Mouse (Mus musculus) limb, embryonic 11.5 days (tissue): Measurements from ENCODE around the gene Xrcc1. TPM values are rescaled to one million over a fixed set of nuclear protein-coding genes. Genes with fewer than 3 reads are reported as not detected.
A peak's percentile ranks its signal among the peaks of the same experiment; 100 is the strongest.

Experiments
- ATAC-seq: fragments of 200-750 bp; cut with Nextera tagmentation; 2 replicates; pipeline ENCODE4 v1.8.0; 2017; ENCODE audit warnings: low read depth; ENCODE audit not compliant: insufficient number of reproducible peaks, low FRiP score, low TSS enrichment
- DNase-seq: peaks from one replicate; pipeline ENCODE4 v3.0.0-alpha.2; 2015; ENCODE audit warnings: low spot score
- H3K27ac ChIP-seq: fragments of 300-500 bp; sonication (generic); replicated peaks from 2 replicates; pipeline ENCODE4 v1.5.1; 2014; ENCODE audit warnings: low read depth, mild to moderate bottlenecking, low read length
- H3K27me3 ChIP-seq: fragments of 300-500 bp; sonication (generic); 2 replicates; pipeline ENCODE4 v1.6.1; 2014; ENCODE audit warnings: mild to moderate bottlenecking, low read length, mixed read lengths; ENCODE audit not compliant: control insufficient read depth, insufficient read depth
- H3K36me3 ChIP-seq: fragments of 300-500 bp; sonication (generic); 2 replicates; pipeline ENCODE4 v1.6.1; 2014; ENCODE audit warnings: mild to moderate bottlenecking, low read length, moderate library complexity, mixed read lengths; ENCODE audit not compliant: control insufficient read depth, insufficient read depth
- H3K4me1 ChIP-seq: fragments of 300-500 bp; sonication (generic); 2 replicates; pipeline ENCODE4 v1.6.1; 2014; ENCODE audit warnings: low read length, mixed read lengths; ENCODE audit not compliant: control insufficient read depth, insufficient read depth
- H3K4me2 ChIP-seq: fragments of 300-500 bp; sonication (generic); 2 replicates; pipeline ENCODE4 v1.6.1; 2014; ENCODE audit warnings: low read depth, mild to moderate bottlenecking, moderate library complexity; ENCODE audit not compliant: severe bottlenecking
- H3K4me3 ChIP-seq: fragments of 300-500 bp; sonication (generic); 2 replicates; pipeline ENCODE4 v1.5.1; 2014; ENCODE audit warnings: low read depth, low read length
- H3K9ac ChIP-seq: fragments of 300-500 bp; sonication (generic); 2 replicates; pipeline ENCODE4 v1.6.1; 2014; ENCODE audit warnings: mild to moderate bottlenecking, low read length
- H3K9me3 ChIP-seq: fragments of 300-500 bp; sonication (generic); 2 replicates; pipeline ENCODE4 v1.6.1; 2016; ENCODE audit warnings: low read length; ENCODE audit not compliant: control insufficient read depth
- WGBS: fragments of 180-500 bp; shearing (Covaris S2); extraction: QIAGEN DNeasy Blood & Tissue Kit; methylation state at CpG from one replicate; pipeline ENCODE4 v1.1.7; 2014; 5-methylcytosine and 5-hydroxymethylcytosine counted together
- polyA plus RNA-seq: library from polyadenylated mRNA; unstranded; fragments of >200 nt; fragmentation: Nextera tagmentation; extraction: Ambion mirVana; gene quantifications from 2 replicates; pipeline ENCODE4 v1.2.1, GENCODE M21; 2014

The Xrcc1 gene
- polyA plus RNA-seq, 1 experiment from 2014 or later, result 141 TPM

DNA sequence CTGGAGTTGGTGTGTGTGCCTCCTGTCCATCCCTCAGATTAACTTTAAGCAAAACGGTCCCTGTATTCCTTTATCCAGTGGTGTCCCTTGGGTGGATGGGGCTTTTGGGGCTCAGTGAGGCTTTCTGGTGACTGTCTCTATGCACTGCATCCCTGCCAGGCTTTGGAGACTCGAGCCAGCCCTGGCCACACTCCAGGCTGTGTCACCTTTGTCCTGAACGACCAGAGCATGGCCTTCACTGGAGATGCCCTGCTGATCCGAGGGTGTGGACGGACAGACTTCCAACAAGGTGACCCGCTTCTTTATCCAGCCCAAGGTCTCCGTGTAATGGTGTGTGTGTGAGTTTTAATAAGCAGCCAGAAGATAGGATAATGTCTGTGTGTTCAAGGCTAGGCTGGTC, 60.0 kb downstream of the Xrcc1 start:
- no peaks in the 10 kb centered on the region; the same call in 1 of the 2 replicates for H3K9me3 ChIP-seq
- 83% methylated on average over 7 of the region's 7 CpGs for WGBS
- peaks cover 8% of the 10 kb centered on the region; the same call in 1 of the 2 replicates for H3K4me1 ChIP-seq
- ATAC-seq, result no peak
- H3K4me3 ChIP-seq, result no peak overlapping the region
- no peak overlapping the region for H3K9ac ChIP-seq
- H3K4me2 ChIP-seq, result no peak overlapping the region
- H3K36me3 ChIP-seq, result no peaks in the 10 kb centered on the region
- H3K27ac ChIP-seq, result no peak overlapping the region
- no peak for DNase-seq
- H3K27me3 ChIP-seq, result peaks cover 19% of the 10 kb centered on the region

DNA sequence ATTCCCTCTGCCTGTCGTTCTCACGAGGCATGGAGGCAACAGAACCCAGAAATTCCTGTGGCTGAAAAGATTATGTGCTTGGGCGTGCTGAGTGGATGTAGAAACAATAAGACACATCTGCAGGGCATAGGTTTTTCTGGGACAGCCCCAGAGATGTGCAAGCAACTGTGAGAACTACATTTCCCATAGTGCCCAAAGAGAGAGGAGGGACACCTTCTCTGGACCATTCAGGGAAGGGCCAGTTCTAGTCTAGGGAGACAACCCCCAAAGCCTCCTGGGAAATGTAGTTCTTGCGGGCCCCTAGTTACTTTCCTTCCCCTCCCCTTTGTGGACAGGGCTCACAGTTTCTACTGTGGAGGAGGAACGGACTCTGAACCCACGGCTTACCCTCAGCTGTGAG, 61.9 kb downstream of the Xrcc1 start:
- Histone ChIP-seq H3K27me3 (peaks cover 37% of the 10 kb centered on the region), H3K9me3 (no peaks in the 10 kb centered on the region; the same call in 1 of the 2 replicates), H3K4me1 (peaks cover 8% of the 10 kb centered on the region; the same call in 1 of the 2 replicates), H3K4me2 (no peak overlapping the region), H3K4me3 (no peak overlapping the region), H3K9ac (no peak overlapping the region), H3K36me3 (no peaks in the 10 kb centered on the region), H3K27ac (no peak overlapping the region)
- DNase-seq (no peak), ATAC-seq (peak; percentile 64; the same call in 1 of the 2 replicates)
- 50% methylated on average over 6 of the region's 6 CpGs for WGBS

DNA sequence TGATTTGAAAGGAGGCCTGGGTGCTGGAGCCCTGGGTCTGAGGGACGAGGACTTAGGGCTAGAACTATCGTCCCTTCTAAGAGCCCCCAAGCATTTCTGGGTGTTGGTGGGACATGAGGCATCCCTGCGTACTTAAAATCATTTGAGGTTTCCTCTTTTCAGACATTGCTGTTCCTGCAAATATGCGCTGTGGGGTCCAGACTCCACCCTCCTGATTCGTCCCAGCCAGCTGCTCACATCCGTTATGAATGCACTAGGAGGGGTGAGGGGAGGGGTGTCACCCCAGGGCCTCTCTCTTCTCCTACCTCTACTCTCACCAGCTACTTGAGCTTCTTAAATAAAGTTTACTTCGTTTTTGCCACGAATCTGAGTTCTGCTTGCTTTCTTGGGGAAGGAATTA, 62.5 kb downstream of the Xrcc1 start:
- DNase-seq (no peak), ATAC-seq (no peak)
- Histone ChIP-seq H3K36me3 (no peaks in the 10 kb centered on the region), H3K4me2 (no peak overlapping the region), H3K27ac (no peak overlapping the region), H3K9ac (no peak overlapping the region), H3K4me1 (peaks cover 8% of the 10 kb centered on the region; the same call in 1 of the 2 replicates), H3K9me3 (no peaks in the 10 kb centered on the region; the same call in 1 of the 2 replicates), H3K27me3 (peaks cover 42% of the 10 kb centered on the region), H3K4me3 (no peak overlapping the region)
- WGBS, result 68% methylated on average over 8 of the region's 8 CpGs

DNA sequence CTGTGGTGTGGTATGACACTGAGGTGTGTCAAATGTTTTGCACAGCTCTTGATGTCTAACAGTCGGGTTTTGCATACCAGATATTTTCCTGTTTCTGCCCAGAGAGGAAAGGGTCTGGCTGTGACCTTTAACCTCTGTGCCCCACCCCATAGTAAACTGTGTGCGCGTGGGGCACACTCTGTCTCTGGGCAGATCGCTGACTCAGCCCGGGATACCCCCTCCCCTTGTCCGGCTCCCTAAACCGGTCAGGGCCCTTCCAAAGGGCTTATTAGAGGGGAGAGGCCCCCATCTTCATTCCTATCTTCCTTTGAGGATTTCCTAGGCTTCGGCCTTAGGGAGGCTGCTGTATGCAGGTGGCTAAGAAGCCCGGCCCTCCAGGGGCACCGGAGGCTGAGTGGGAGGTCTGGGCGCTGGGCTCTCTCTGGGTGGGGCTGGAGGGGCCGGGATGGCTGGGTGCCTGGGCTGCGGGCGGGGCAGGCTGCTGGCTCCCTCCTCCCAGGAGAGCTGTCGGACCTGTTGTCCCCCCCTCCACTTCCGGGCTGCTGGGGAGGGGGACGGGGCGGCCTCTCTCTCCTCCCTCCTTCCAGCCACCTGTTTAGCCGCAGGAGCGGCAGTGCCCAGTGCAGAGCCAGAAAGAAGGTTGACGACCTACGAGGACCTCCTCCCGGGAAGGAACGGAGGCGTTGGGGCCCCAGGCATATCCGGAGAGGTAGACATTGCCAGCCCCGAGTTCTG, 64.2 kb downstream of the Xrcc1 start, which contains the start of gene Phldb3:
Gene Phldb3 (plus strand): TSS at position 620 of the 735 bp plus-strand sequence.
- Histone ChIP-seq H3K36me3 (no peaks in the 10 kb centered on the region), H3K4me3 (peak within 1 kb of the TSS; percentile 26), H3K4me2 (peak within 1 kb of the TSS; percentile 58), H3K27ac (no peak within 1 kb of the TSS), H3K9me3 (no peaks in the 10 kb centered on the region; the same call in 1 of the 2 replicates), H3K4me1 (peaks cover 8% of the 10 kb centered on the region; the same call in 1 of the 2 replicates), H3K9ac (no peak within 1 kb of the TSS), H3K27me3 (peaks cover 43% of the 10 kb centered on the region)
- WGBS, result 2% methylated on average over 27 of the region's 27 CpGs
- DNase-seq (peak; percentile 38), ATAC-seq (peak; percentile 31; the same call in 1 of the 2 replicates)

DNA sequence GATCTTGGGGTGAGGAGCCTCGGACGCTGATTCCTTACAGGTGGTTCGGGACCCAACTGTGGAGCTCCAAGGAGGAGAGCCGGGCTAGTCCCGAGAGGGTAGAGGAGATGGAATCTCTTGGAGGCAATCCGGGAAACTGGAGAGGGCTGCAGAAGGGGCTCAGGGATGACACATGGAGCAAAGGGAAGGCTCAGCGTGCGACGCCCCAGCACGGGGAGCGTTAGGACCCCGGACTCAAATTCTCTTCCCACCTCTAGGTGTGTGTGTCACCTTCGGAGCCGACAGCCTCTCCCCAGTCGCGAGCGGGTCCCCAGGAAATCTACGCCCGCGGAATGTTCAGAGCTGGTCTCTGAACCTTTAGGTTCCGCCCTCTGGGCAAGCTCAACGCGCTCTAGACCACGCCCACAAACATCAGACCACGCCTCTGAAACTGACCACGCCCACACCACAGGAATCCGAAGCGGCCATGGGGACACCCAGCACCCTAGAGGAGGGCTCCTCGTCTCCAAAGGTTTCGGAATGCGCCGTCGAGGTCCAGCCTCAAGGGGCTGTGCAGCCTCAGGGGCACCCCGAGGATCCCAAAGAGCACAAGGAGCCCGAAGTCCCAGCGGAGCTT, 64.9 kb downstream of the Xrcc1 start:
- Histone ChIP-seq H3K4me3 (peak overlapping the region; percentile 26), H3K27me3 (peaks cover 43% of the 10 kb centered on the region), H3K4me1 (peaks cover 8% of the 10 kb centered on the region; the same call in 1 of the 2 replicates), H3K27ac (no peak overlapping the region), H3K36me3 (no peaks in the 10 kb centered on the region), H3K9me3 (no peaks in the 10 kb centered on the region; the same call in 1 of the 2 replicates), H3K9ac (no peak overlapping the region), H3K4me2 (peak overlapping the region; percentile 58)
- ATAC-seq, result peak; percentile 27
- 2% methylated on average over 36 of the region's 36 CpGs for WGBS
- peak; percentile 78 for DNase-seq

DNA sequence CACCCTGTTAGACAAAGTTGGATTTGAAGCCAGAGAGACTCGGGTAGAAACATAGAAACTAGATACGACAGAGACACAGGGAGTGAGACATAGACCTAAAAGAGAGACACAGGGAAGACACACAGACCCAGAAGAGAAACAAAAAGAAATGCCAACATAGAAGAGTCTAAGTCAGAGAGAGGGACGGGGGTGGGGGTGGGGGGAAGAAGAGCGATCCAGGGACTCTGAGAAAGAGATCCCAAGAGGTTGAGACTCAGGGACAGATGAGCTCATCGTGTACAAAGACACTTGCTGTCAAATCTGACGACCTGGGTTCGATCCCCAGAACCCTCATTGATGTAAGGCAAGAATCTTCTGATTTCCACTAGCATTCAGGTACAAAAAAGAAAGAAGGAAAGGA, 65.6 kb downstream of the Xrcc1 start:
- Histone ChIP-seq H3K27me3 (peaks cover 43% of the 10 kb centered on the region), H3K4me1 (peaks cover 8% of the 10 kb centered on the region; the same call in 1 of the 2 replicates), H3K27ac (no peak overlapping the region), H3K9me3 (no peaks in the 10 kb centered on the region; the same call in 1 of the 2 replicates), H3K4me3 (no peak overlapping the region), H3K36me3 (no peaks in the 10 kb centered on the region), H3K4me2 (peak overlapping the region; percentile 58; the same call in 1 of the 2 replicates), H3K9ac (no peak overlapping the region)
- 13% methylated on average over 7 of the region's 7 CpGs for WGBS
- ATAC-seq (no peak), DNase-seq (no peak)

DNA sequence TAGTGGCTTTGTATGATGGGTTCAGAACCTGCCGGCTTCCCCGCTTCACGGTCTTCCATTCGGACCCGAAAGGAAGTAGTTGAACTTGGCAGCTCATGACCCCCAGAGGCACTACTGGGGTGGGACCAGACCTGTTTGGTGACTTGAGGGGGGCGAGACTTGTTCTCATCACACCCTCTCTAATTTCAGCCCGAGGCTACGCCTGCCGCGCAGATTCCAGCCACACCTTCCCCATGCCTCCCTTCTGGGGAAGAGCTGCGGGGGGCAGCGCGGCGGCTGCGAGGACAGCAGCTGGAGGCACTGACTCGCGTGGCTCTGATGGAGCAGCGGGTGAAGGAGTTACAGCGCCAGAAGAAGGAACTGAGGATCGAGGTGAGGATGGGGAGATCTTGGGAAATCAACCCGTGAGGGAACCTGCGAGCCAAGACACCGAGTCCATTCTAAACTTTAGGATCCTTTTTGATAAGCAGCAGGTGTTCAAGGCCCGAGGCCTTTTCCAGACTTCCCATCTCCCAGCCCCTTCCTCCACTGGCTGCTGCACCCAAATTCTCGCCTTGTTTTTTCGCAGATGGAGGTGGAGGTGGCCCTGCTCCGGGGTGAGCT, 66.3 kb downstream of the Xrcc1 start:
- H3K4me3 ChIP-seq, result no peak overlapping the region
- no peak overlapping the region for H3K9ac ChIP-seq
- ATAC-seq, result no peak
- no peak overlapping the region for H3K27ac ChIP-seq
- 2% methylated on average over 27 of the region's 27 CpGs for WGBS
- DNase-seq, result peak; percentile 45
- peaks cover 8% of the 10 kb centered on the region; the same call in 1 of the 2 replicates for H3K4me1 ChIP-seq
- peaks cover 43% of the 10 kb centered on the region for H3K27me3 ChIP-seq
- H3K4me2 ChIP-seq, result peak overlapping the region; percentile 29; the same call in 1 of the 2 replicates
- no peaks in the 10 kb centered on the region for H3K36me3 ChIP-seq
- H3K9me3 ChIP-seq, result no peaks in the 10 kb centered on the region; the same call in 1 of the 2 replicates

DNA sequence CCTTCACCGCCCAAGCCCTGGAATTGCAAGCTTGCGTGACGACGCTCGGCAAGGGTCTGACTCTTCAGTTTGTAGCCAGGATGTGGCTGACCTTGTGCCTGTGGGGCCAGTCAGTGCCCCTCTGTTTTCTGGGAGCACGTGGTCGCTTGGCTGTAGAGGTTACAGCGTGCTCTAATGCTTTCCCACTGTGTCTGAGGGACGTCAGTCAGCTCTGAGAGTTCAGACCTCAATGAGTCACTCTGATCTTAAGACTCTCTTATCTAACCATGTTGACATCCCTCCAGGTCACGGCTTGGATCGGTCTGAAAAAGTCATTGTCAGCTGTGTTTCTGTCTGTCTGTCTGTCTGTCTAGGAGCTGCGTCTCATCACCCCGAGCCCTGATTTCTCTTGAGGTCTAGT, 68.7 kb downstream of the Xrcc1 start:
- no peak for ATAC-seq
- Histone ChIP-seq H3K36me3 (no peaks in the 10 kb centered on the region), H3K4me1 (peaks cover 8% of the 10 kb centered on the region; the same call in 1 of the 2 replicates), H3K27me3 (peaks cover 40% of the 10 kb centered on the region), H3K4me3 (no peak overlapping the region), H3K9ac (no peak overlapping the region), H3K27ac (no peak overlapping the region), H3K9me3 (no peaks in the 10 kb centered on the region), H3K4me2 (no peak overlapping the region)
- DNase-seq, result no peak
- WGBS, result 78% methylated on average over 13 of the region's 13 CpGs
